Mouse (Mus musculus) urinary bladder, postnatal 0 days (tissue): Measurements from ENCODE around the gene Eif2b1. TPM values are rescaled to one million over a fixed set of nuclear protein-coding genes. Genes with fewer than 3 reads are reported as not detected.

ENCODE experiments used
- polyA plus RNA-seq: library from polyadenylated mRNA; unstranded; fragments of >200 nt; fragmentation: Nextera tagmentation; extraction: Ambion mirVana; gene quantifications from 2 replicates; pipeline ENCODE4 v1.2.1, GENCODE M21; 2015

Eif2b1 gene
- 57.0 and 60.4 TPM in 2 replicates for polyA plus RNA-seq

GRCm38 (mm10) chr5:124578633-124579317 is at the start of gene Eif2b1, which contains the start of gene Gtf2h3:
Gene Eif2b1 (minus strand): TSS chr5:124579131.
Gene Gtf2h3 (plus strand): TSS chr5:124579140.

GRCm38 (mm10) chr5:124552558-124553307 is 26.2 kb downstream of the Eif2b1 start, which contains the start of gene Ddx55:
Gene Ddx55 (plus strand): TSS chr5:124552864.

DNA sequence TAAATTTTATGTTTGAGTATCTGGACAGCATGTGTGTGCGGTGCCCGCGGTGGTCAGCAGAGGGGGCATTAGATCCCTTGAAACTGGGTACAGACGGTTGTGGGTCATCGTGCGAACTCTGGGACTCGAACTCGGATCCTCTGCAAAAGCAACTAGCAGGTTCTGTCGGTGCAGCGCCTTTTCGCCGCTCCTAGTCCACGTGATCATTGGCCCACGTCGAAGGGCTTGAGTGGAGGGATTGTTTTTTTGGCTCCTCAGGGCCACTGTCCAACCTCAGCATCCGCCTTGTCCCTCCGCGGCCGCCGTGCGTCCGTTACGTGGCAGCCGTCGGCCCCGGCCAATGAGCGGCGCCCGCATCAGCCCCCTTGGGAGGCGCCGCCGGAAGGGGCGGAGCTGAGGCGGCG is 38.5 kb downstream of the Eif2b1 start, which contains the start of gene Tmed2:
TSS of gene Tmed2 (plus strand) at position 313 of the 404 bp plus-strand sequence.

GRCm38 (mm10) chr5:124530655-124531582 is 48.0 kb downstream of the Eif2b1 start, which contains the start of gene Rilpl1:
Gene Rilpl1 (minus strand): TSS chr5:124531391.

Other genes with a start within 250 kb of the Eif2b1 start
- 18.8 and 27.6 TPM in 2 replicates for gene Cdk2ap1, start 216.0 kb downstream of the Eif2b1 start, polyA plus RNA-seq
- 40.8 and 50.9 TPM in 2 replicates for gene Sbno1, start 153.1 kb downstream of the Eif2b1 start, polyA plus RNA-seq
- gene Kmt5a, start 139.2 kb downstream of the Eif2b1 start, polyA plus RNA-seq = 23.8 and 26.4 TPM in 2 replicates
- 14.3 and 19.0 TPM in 2 replicates for gene Rilpl2, start 100.8 kb downstream of the Eif2b1 start, polyA plus RNA-seq
- 9.0 and 9.9 TPM in 2 replicates for gene Snrnp35, start 96.0 kb downstream of the Eif2b1 start, polyA plus RNA-seq
- gene Rilpl1, start 47.7 kb downstream of the Eif2b1 start, polyA plus RNA-seq = 14.7 and 15.9 TPM in 2 replicates
- gene Tmed2, start 38.4 kb downstream of the Eif2b1 start, polyA plus RNA-seq = 466 and 537 TPM in 2 replicates
- gene Ddx55, start 26.3 kb downstream of the Eif2b1 start, polyA plus RNA-seq = 5.7 TPM in 2 replicates
- gene Gtf2h3, start within 50 bp of the Eif2b1 start, polyA plus RNA-seq = 24.8 and 26.7 TPM in 2 replicates
- gene Atp6v0a2, start 49.4 kb upstream of the Eif2b1 start, polyA plus RNA-seq = 30.4 and 33.5 TPM in 2 replicates
- gene Dnah10, start 146.0 kb upstream of the Eif2b1 start, polyA plus RNA-seq = 0.02 TPM in 2 replicates